Mouse (Mus musculus) heart, embryonic 13.5 days (tissue): ENCODE results near the gene Arhgap15. TPM values are rescaled to one million over a fixed set of nuclear protein-coding genes. Genes with fewer than 3 reads are reported as not detected.

ENCODE experiments used
- ATAC-seq: fragments of 200-750 bp; cut with Nextera tagmentation; 2 replicates; pipeline ENCODE4 v1.8.0; 2017; ENCODE audit warnings: moderate TSS enrichment; ENCODE audit not compliant: insufficient number of reproducible peaks, low FRiP score, low TSS enrichment; ENCODE audit errors: extremely low read depth
- H3K27ac ChIP-seq: fragments of 300-500 bp; sonication (generic); replicated peaks from 2 replicates; pipeline ENCODE4 v1.5.1; 2015; ENCODE audit warnings: moderate library complexity, mild to moderate bottlenecking, inconsistent platforms
- H3K27me3 ChIP-seq: fragments of 300-500 bp; sonication (generic); replicated peaks from 2 replicates; pipeline ENCODE4 v1.6.1; 2015; ENCODE audit warnings: mild to moderate bottlenecking, inconsistent platforms
- H3K36me3 ChIP-seq: fragments of 300-500 bp; sonication (generic); 2 replicates; pipeline ENCODE4 v1.6.1; 2015; ENCODE audit warnings: mild to moderate bottlenecking, inconsistent platforms
- H3K4me1 ChIP-seq: fragments of 300-500 bp; sonication (generic); 2 replicates; pipeline ENCODE4 v1.6.1; 2015; ENCODE audit warnings: inconsistent platforms
- H3K4me2 ChIP-seq: fragments of 300-500 bp; sonication (generic); 2 replicates; pipeline ENCODE4 v1.6.1; 2015; ENCODE audit warnings: inconsistent platforms, mild to moderate bottlenecking, moderate library complexity
- H3K4me3 ChIP-seq: fragments of 300-500 bp; sonication (generic); 2 replicates; pipeline ENCODE4 v1.5.1; 2015; ENCODE audit warnings: moderate library complexity, mild to moderate bottlenecking, inconsistent platforms
- H3K9ac ChIP-seq: fragments of 300-500 bp; sonication (generic); 2 replicates; pipeline ENCODE4 v1.6.1; 2015; ENCODE audit warnings: inconsistent platforms, mild to moderate bottlenecking, moderate library complexity
- H3K9me3 ChIP-seq: fragments of 300-500 bp; sonication (generic); 2 replicates; pipeline ENCODE4 v1.6.1; 2016; ENCODE audit warnings: inconsistent platforms
- WGBS: fragments of 180-500 bp; shearing (Covaris S2); methylation state at CpG from one replicate; pipeline ENCODE4 v1.1.7; 2015; ENCODE audit warnings: mixed read lengths; 5-methylcytosine and 5-hydroxymethylcytosine counted together
- polyA plus RNA-seq: library from polyadenylated mRNA; unstranded; fragments of >200 nt; fragmentation: Nextera tagmentation; extraction: Ambion mirVana; gene quantifications from 2 replicates; pipeline ENCODE4 v1.2.1, GENCODE M21; 2015

Gene Arhgap15
- polyA plus RNA-seq, 1 experiment from 2014 or later: 0.87 TPM

- no peak for ATAC-seq
- Histone ChIP-seq H3K4me1 (no peaks in the 10 kb centered on the region), H3K4me2 (no peak overlapping the region), H3K27me3 (no peaks in the 10 kb centered on the region), H3K27ac (no peak overlapping the region), H3K9ac (no peak overlapping the region), H3K36me3 (no peaks in the 10 kb centered on the region), H3K4me3 (no peak overlapping the region), H3K9me3 (no peaks in the 10 kb centered on the region)
- WGBS: 59% methylated on average over 2 of the region's 2 CpGs
Observed at GRCm38 (mm10) chr2:44123246-44123645, 374.6 kb downstream of the Arhgap15 start.

- Histone ChIP-seq H3K4me3 (no peak overlapping the region), H3K27me3 (no peaks in the 10 kb centered on the region), H3K4me1 (no peaks in the 10 kb centered on the region), H3K27ac (no peak overlapping the region), H3K4me2 (no peak overlapping the region), H3K9me3 (no peaks in the 10 kb centered on the region), H3K36me3 (no peaks in the 10 kb centered on the region), H3K9ac (no peak overlapping the region)
- 60% methylated on average over 3 of the region's 3 CpGs for whole genome bisulfite sequencing
- ATAC-seq: no peak
Observed at GRCm38 (mm10) chr2:44124093-44124492, 375.5 kb downstream of the Arhgap15 start.

- Histone ChIP-seq H3K4me3 (no peak overlapping the region), H3K36me3 (no peaks in the 10 kb centered on the region), H3K27me3 (no peaks in the 10 kb centered on the region), H3K4me2 (no peak overlapping the region), H3K4me1 (no peaks in the 10 kb centered on the region), H3K9me3 (no peaks in the 10 kb centered on the region), H3K27ac (no peak overlapping the region), H3K9ac (no peak overlapping the region)
- 76% methylated on average over 3 of the region's 3 CpGs for WGBS
- ATAC-seq: no peak
Observed at GRCm38 (mm10) chr2:44124683-44125082, 376.1 kb downstream of the Arhgap15 start.

GRCm38 (mm10) chr2:44126044-44126695 is 377.5 kb downstream of the Arhgap15 start:
- WGBS: 79% methylated on average over 1 of the region's 1 CpGs
- H3K27ac ChIP-seq: no peak overlapping the region
- ATAC-seq: no peak

GRCm38 (mm10) chr2:44129533-44129932 is 380.9 kb downstream of the Arhgap15 start:
- no peaks in the 10 kb centered on the region for H3K9me3 ChIP-seq
- no peak for ATAC-seq
- H3K27me3 ChIP-seq: no peaks in the 10 kb centered on the region
- no peak overlapping the region for H3K4me3 ChIP-seq
- no peak overlapping the region for H3K27ac ChIP-seq
- H3K36me3 ChIP-seq: no peaks in the 10 kb centered on the region
- no peaks in the 10 kb centered on the region for H3K4me1 ChIP-seq
- no peak overlapping the region for H3K4me2 ChIP-seq
- no peak overlapping the region for H3K9ac ChIP-seq
- WGBS: 39% methylated on average over 3 of the region's 3 CpGs

More at GRCm38 (mm10) chr2:44126044-44126695, 377.5 kb downstream of the Arhgap15 start:
- no peak overlapping the region for H3K4me3 ChIP-seq
- H3K36me3 ChIP-seq: no peaks in the 10 kb centered on the region
- H3K4me1 ChIP-seq: no peaks in the 10 kb centered on the region
- H3K9me3 ChIP-seq: no peaks in the 10 kb centered on the region
- no peaks in the 10 kb centered on the region for H3K27me3 ChIP-seq
- no peak overlapping the region for H3K4me2 ChIP-seq
- no peak overlapping the region for H3K9ac ChIP-seq

- Histone ChIP-seq H3K4me1 (no peaks in the 10 kb centered on the region), H3K9me3 (no peaks in the 10 kb centered on the region), H3K4me2 (no peak overlapping the region), H3K36me3 (no peaks in the 10 kb centered on the region), H3K27ac (no peak overlapping the region), H3K4me3 (no peak overlapping the region), H3K9ac (no peak overlapping the region), H3K27me3 (no peaks in the 10 kb centered on the region)
- ATAC-seq: no peak
- 59% methylated on average over 3 of the region's 3 CpGs for WGBS
Observed at GRCm38 (mm10) chr2:44131271-44131670, 382.6 kb downstream of the Arhgap15 start.

- ATAC-seq: no peak
- Histone ChIP-seq H3K9ac (no peak overlapping the region), H3K4me2 (no peak overlapping the region), H3K27me3 (no peaks in the 10 kb centered on the region), H3K36me3 (no peaks in the 10 kb centered on the region), H3K4me3 (no peak overlapping the region), H3K27ac (no peak overlapping the region), H3K9me3 (no peaks in the 10 kb centered on the region), H3K4me1 (no peaks in the 10 kb centered on the region)
- 61% methylated on average over 3 of the region's 3 CpGs for WGBS
Observed at GRCm38 (mm10) chr2:44134796-44135195, 386.2 kb downstream of the Arhgap15 start.

- Histone ChIP-seq H3K27me3 (no peaks in the 10 kb centered on the region), H3K4me2 (no peak overlapping the region), H3K36me3 (no peaks in the 10 kb centered on the region), H3K27ac (no peak overlapping the region), H3K9ac (no peak overlapping the region), H3K4me1 (peaks cover 8% of the 10 kb centered on the region; the same call in 1 of the 2 replicates), H3K4me3 (no peak overlapping the region), H3K9me3 (no peaks in the 10 kb centered on the region)
- ATAC-seq: no peak
- WGBS: 70% methylated on average over 4 of the region's 4 CpGs
Observed at GRCm38 (mm10) chr2:44140455-44140854, 391.8 kb downstream of the Arhgap15 start.

- Histone ChIP-seq H3K9ac (no peak overlapping the region), H3K9me3 (no peaks in the 10 kb centered on the region), H3K27ac (no peak overlapping the region), H3K4me3 (no peak overlapping the region), H3K4me1 (peaks cover 11% of the 10 kb centered on the region), H3K36me3 (no peaks in the 10 kb centered on the region), H3K27me3 (no peaks in the 10 kb centered on the region), H3K4me2 (no peak overlapping the region)
- no peak for ATAC-seq
- WGBS: 78% methylated on average over 9 of the region's 9 CpGs
Observed at GRCm38 (mm10) chr2:44142152-44142551, 393.5 kb downstream of the Arhgap15 start.

GRCm38 (mm10) chr2:44142611-44143010 is 394.0 kb downstream of the Arhgap15 start:
- Histone ChIP-seq H3K4me1 (peaks cover 11% of the 10 kb centered on the region), H3K9me3 (no peaks in the 10 kb centered on the region), H3K27me3 (no peaks in the 10 kb centered on the region), H3K36me3 (no peaks in the 10 kb centered on the region), H3K4me2 (no peak overlapping the region), H3K9ac (no peak overlapping the region), H3K4me3 (no peak overlapping the region), H3K27ac (no peak overlapping the region)
- ATAC-seq: no peak
- WGBS: 84% methylated on average over 5 of the region's 5 CpGs

GRCm38 (mm10) chr2:44146124-44146981 is 397.7 kb downstream of the Arhgap15 start:
- no peak for ATAC-seq
- Histone ChIP-seq H3K9ac (no peak overlapping the region), H3K27ac (no peak overlapping the region; the same call in 1 of the 2 replicates), H3K4me1 (peaks cover 11% of the 10 kb centered on the region), H3K9me3 (no peaks in the 10 kb centered on the region), H3K4me2 (no peak overlapping the region), H3K27me3 (no peaks in the 10 kb centered on the region), H3K4me3 (no peak overlapping the region), H3K36me3 (no peaks in the 10 kb centered on the region)
- WGBS: 65% methylated on average over 7 of the region's 7 CpGs
